Mouse (Mus musculus) right cerebral cortex, postnatal 36 days (tissue): ENCODE measurements around the gene Med18.
A peak's percentile ranks its signal among the peaks of the same experiment; 100 is the strongest.
"Not testable (repeated sequence)": the region's sequence is repeated elsewhere in the genome, so short reads cannot be mapped to it uniquely, and the experiment has no call there.

Experiments
- DNase-seq, 2 experiments: peaks; one replicate each; pipeline ENCODE4 v3.0.0; 2022; ENCODE audit warnings: low spot score in 2 of 2, mixed read lengths in 1 of 2

Med18 gene

DNA sequence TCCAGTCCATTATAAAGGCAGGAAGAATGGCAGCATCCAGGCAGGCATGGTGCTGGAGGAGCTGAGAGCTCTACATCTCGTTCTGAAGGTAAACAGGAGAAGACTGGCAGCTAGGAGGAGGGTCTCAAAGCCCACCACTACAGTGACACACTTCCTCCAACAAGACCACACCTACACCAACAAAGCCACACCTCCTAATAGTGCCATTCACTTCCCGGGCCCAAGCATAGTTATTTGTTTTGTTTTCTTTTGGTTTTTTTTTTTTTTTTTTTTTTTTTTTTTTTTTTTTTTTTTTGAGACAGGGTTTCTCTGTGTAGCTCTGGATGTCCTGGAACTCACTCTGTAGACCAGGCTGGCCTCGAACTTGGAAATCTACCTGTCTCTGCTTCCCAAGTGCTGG, 18.4 kb upstream of the Med18 start:
- not testable (repeated sequence) for DNase-seq

DNA sequence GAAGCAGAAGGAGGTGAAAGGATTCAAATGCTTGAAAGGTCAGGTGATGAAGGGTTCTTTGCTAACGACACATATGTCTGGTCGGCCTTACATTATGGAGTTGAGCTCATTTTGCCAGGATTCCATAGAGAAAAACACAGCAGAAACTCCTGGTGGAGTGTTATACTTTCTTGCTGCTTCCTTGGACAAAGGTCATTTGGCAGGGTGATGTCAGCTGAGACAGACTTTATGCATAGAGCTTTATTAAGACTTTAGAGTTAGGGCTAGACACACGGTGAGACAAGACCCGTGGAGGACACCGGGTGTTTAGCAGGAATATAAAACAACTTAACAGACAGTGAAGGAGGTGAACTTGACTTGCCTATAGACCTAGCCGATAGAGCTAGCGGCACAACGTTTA, 14.1 kb upstream of the Med18 start:
- DNase-seq, result no peak

DNA sequence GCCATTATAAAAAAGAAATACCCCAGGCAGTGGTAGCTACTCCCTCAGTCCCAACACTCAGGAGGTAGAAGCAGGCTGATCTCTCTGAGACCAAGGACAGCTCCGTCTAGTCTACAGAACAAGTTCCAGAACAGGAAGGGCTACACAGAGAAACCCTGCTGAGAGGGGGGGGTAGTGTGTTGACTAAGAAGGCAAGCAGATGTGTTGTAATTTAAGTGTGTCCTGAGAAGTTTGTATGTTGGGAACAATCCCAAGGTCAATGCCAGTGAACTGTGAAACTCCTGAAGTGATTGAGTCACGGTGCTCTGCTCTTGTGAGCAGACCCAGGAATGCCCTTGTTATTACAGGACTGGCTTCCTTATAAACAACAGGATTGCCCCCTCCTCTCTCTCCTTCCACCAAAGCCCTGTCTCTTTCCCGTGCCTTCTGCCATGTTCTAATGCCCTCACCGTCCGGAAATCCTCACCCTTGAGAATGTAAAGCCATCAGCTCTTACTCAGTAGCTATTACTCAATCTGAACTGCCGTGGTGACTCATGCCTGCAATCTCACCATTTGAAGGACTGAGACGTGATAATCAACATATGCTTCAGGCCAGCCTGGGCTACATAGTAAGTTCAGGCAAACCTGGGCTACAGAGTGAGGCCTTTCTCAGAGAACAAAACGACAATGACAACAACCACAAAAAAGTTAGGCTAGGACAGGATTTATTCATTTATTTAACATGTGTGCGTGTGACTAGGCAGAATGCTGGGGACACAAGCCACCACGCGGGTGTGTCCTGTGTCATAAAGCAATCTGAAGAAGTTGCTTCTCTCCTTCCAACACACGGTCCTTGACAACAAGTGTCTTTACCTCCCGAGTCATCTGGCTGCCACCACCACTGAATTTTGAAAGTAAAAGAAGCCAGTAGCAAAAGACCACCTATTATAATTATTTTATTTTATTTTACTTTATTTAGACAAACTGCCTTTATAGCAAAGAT, 12.5 kb upstream of the Med18 start:
- DNase-seq, result no peak

DNA sequence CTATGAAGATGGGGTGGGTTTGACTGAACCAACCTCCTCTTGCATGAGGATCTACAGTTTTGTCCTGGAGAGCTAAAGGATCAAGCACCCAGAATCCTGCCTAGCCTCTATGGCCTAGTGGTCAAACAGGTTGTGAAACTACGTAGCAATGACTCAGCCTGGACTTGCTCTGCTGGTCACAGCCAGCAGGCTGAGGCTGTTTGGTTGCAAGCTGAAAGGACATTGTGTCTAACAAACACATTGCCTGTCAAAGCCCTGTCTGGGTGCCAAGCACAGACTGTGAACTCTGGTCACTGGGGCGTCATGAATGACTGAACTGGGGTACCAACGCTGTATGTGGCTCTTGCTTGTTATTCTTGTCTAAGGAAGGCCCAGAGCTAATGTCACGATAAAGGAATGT, 10.9 kb upstream of the Med18 start:
- DNase-seq, result no peak

DNA sequence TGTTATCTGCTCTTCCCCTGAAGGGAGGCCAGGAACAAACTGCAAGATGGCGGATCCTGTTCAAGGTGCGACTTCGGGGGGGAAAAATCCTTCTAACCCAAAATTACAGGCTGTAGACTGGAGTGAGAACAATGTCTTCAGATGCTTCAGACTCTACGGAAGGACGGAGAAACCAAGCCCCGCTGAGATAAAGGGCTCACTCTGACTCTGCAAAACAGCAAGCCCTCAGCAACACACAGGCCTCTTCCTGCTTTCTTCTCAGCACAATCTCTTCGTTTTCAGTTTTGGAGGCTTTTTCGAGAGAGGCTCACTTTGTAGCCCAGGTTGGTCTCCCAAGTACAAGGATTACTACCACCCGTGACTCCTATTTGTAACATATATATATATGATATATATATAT, 9.7 kb upstream of the Med18 start:
- no peak for DNase-seq

DNA sequence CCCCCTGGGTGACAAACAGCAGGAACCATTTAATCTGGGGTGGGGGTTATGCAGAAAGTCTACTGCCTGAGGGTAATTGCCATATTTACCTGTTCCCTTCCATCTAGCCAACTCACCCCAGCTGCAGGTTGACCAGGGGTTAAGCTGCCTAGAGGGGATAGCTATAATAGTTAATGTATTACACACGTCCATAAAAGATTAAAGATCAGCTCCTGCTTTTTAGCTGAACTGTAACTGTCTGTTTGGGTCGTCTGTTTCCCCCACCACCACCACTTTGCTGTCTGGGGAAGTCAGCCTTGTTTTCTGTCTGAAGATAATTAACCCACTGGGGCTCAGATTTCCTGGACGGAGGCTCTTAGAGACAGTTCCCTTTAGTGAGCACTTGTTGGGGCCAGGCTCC, 6.2 kb upstream of the Med18 start:
- DNase-seq, result no peak

DNA sequence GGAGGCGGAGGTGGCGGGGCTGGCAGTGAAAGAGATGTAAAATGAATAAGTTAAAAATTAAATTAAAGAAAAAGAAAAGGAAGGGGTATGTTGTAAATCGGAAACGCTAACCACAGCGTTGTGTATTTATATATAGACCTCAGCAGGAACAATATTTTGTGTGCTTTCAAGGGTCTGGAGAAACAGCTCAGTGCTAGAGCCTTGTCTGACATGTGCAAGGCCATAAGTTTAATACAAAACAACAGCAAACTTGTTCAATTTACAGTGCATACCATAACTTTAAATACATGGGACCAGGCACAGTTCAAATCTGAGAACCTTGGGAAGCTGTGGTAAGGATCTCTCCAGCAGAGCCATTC, 513 bp upstream of the Med18 start:
- DNase-seq, result no peak

DNA sequence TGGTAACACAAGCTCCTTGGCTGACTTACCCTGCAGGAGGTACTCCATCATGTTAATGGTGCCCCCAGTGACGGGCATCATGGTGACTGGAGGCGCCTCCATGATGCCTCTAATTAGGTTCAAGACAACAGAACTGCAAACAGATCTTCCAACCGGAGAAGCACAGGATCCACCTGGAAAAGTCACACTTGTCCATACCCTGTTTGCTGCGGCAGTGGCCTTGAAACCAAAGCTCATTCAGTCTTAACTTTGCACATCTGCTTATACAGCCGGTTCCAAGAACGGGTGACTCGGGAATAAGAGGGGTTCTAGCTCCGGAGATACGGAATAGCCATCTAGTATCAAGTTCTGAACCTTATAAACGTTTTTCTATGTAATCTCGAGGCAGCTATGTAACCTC, 885 bp downstream of the Med18 start:
- DNase-seq, result no peak

DNA sequence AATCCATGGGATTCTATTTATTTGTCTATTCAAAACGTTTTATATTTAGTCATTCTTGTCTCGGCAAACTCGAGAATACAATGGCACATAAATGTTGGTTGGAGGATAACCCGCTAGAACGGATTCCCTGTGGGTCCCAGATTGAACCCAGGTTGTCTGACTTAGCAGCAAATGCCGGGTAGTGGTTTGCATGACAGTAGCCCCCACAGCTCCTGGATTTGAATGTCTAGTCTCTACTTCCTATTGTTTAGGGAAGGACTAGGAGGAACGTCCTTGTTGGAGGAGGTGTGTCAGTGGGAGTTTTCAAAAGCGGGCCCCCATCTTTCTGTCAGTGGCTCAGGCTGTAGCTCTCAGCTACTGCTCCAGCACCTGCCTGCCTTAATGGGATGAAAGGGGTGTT, 3.5 kb downstream of the Med18 start:
- DNase-seq, result no peak

DNA sequence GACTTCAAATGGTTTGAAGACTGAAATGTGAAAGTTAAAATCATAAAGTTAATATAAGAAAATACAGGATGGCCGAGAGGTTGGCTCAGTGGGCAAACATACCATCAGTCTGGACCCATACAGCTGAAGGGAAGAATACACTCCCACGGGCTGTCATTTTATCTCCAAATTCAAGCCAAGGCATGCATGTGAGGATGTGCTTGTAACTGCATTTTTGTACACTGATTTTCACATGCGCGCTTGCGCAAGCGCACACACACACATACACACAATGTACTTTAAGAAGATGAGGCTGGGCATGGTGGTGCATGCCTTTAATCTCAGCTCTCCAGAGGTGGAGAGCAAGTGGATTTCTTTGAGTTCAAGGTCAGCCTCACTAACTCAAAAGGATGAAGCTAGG, 8.2 kb downstream of the Med18 start:
- DNase-seq, result no peak

DNA sequence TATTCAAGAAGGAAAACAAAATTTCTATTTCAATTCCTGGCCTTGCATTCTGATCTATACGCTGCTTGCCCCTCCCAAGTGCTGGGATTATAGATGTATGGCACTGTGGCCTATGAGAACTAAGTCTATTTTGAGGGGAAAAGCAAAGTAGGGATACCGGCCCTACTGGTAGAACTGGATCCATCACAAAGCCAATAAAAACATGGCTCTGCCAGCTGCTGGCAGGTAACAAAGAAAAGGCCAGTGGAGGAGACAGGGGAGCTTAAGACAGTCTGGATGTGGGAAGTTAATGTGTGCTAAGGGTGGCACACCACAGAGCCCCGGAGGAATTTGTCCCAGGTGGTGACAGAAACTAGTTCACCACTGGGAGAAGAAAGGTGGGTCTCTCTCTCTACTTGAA, 8.6 kb downstream of the Med18 start:
- DNase-seq, result no peak

DNA sequence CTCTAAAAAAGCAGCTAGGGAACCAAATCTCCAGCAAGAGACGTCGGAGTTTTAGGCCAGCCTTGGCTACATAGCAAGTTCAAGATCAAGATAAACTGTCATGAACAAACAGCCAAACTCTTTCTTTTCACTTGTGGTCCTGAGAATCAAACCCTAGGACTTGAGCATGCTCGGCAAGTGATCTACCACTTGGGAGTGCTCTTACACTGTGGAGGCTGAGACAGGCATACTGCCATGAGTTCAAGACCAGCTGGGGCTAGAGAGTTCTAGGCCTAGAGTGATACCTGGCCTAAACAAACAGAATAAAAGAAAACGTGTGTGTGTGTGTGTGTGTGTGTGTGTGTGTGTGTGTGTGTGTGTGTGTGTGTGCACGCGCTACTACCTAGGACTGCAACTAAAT, 9.5 kb downstream of the Med18 start:
- DNase-seq, result no peak

DNA sequence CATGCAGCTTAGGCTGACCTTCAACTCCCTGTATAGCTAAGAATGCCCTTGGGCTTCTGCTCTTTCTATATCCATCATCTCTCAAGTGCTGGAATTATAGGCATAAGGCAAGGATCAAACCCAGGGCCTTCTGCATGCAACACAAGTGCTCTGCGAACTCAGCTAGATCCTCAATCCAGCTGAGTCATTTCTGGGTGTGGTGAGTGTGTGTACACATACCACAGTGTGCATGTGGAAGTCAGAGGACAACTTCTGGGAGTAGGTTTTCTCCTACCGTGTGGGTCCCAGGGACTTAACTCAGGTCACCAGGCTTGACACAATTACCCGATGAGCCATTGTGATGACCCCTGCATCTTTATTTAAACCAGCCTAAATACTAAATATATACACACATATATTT, 13.9 kb downstream of the Med18 start:
- no peak for DNase-seq

DNA sequence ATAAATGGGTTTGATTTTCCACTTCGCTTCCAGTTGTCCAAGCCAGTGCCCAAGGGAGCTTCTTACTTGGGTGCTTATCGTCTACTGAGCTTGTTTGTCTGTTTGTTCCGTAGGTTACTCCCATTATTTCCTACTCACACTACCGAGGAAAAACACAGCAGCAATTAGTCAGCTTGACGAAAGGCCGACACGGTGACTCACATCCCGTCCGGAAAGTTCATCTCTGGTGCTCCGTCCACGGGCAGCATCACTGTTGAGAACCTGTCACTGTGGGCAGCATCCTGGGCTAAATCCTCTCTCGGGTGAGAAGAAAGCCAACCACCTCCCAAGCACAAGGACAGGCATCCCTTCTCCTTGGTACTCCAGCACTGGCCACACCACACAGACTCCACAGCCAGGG, 17.6 kb downstream of the Med18 start:
- DNase-seq, result no peak

DNA sequence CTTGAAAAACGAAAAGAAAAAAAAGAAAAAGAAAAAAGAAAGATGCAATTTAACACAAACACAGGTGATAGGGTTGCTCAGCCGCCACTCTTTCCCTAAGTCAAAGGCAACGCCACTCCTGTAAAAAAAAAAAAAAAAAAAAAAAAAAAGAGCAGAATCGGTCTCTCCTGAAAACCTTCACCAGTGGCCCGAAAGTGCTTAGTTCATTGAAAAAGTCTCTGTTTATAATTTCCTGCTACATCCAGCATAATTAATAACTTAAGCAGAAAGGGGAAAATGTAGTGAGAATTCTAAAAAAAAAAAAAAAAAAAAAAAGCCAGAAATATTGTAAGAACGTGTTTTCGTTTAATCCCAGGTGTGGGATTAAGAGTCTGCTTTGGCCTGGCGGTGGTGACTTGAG, 19.2 kb downstream of the Med18 start:
- no peak for DNase-seq

DNA sequence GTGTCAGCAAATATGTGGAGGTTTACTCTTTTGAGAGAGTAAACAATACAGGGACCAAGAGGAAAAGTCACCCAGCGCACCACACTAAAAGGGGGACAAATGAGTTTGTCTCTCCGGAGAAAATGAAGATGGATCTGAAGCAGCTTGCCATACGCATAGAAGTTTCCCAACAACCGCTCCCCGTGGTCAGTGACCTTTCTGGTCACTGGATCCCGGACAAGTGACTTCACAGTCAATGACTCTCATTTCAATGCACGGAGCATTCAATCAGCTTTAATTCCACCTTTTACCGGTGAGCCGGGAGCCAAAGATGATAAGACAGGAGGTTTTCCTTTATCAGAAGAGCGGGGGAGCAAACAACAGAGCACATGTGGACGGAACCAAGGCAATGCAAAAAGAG, 25.9 kb downstream of the Med18 start:
- no peak for DNase-seq

DNA sequence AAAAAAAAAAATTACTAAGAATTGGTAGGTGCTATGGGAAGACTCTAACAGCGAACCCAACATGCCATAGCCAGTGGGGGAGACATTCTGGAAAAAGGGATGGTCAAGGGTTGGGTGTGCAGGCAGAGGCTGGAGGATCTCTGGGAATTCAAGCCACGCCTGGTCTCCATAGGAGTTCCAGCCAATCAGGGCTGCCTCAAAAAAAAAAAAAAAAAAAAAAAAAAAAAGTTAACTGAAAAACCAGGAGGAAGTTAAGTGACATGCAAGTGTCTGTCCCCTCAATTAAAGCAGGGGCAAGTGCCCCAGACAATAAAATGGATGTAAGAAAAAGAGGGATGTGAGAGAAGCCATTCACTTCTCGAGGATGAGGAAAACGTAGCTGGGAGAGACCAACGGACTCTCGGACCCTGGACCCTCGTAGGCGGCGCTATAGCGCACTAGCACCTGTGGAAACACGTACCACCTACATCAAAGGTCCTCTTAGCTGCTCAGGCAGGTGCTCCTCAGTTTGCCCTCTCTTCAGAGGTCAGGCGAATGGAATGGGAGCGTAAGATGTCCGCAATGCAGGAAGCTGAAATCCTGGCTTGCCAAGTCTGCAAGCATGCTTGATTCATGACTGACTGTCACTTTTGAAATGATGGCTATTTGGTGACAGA, 30.9 kb downstream of the Med18 start:
- no peak for DNase-seq

DNA sequence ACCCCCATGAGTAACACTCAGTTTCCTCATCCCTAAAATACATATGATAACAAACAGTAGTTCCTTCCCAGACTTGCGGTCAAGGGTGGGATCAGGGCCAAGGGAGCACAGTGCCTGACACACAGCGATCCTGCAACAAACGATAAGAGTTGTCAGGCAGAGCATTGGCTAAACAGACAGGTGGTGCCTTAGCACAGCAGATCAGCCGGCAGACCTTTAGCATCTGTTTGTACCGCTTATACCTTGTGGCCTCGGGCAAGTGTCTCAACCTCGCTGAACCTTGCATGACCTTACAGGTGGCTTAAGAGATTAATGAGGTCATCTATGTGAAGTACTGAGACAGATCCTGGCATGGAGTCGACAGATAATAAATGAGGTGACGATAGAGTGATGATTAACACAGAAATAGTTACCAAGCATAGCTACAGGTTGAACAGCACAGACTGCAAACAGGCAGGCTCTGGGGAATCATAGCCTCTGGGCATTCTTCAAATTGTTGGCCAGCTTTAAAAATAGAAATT, 35.6 kb downstream of the Med18 start:
- no peak for DNase-seq

DNA sequence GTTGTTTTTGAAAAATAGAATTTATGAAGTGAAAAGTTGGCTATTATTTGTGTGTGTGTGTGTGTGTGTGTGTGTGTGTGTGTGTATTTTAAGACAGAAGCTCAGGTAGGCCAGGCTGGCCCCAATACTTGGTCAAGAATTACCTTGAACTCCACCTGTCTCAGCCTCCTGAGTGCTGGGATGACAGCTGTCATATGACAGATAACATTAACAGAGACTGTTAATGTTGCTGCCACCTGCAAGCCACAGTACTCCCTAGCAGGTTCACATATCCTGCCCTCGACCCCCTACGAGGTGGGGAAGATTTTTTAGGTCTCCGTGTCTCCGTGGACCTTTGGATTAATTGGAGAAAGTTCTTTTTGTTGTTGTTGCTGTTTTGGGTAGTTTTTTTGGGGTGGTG, 36.2 kb downstream of the Med18 start:
- DNase-seq, result no peak

DNA sequence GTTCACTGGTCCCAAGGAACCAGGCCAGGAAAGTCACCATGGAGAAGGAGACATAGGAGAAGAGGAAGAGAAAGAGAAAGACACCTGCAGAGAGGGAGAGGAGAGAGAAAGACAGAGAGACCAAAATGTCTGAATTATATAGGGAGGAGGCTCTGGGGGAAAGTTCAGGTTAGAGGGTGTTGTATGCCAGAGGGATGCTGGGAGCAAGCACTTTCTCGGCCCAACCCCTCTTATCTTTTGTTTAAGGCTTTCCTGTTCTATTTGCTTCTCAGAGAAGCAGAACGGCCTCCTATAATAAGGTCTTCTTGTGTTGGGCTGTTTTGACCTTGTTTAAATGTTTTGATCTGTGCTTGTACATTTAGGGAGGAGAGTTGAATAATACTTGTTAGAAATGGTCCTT, 37.7 kb downstream of the Med18 start:
- DNase-seq, result no peak

DNA sequence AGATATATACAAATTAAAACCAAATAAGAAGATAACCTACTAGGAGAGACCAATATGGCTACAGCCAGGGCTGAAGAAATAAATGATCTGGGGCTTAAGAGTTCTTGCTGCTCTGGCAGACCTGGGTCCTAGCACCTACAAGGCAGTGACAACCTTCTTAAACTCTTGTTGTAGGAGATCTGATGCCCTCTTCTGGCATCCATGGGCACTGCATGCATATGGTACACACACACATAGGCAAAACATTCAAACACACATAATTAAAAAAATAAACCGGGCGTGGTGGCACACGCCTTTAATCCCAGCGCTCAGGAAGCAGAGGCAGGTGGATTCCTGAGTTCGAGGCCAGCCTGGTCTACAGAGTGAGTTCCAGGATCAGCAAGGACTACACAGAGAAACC, 39.0 kb downstream of the Med18 start:
- no peak for DNase-seq

DNA sequence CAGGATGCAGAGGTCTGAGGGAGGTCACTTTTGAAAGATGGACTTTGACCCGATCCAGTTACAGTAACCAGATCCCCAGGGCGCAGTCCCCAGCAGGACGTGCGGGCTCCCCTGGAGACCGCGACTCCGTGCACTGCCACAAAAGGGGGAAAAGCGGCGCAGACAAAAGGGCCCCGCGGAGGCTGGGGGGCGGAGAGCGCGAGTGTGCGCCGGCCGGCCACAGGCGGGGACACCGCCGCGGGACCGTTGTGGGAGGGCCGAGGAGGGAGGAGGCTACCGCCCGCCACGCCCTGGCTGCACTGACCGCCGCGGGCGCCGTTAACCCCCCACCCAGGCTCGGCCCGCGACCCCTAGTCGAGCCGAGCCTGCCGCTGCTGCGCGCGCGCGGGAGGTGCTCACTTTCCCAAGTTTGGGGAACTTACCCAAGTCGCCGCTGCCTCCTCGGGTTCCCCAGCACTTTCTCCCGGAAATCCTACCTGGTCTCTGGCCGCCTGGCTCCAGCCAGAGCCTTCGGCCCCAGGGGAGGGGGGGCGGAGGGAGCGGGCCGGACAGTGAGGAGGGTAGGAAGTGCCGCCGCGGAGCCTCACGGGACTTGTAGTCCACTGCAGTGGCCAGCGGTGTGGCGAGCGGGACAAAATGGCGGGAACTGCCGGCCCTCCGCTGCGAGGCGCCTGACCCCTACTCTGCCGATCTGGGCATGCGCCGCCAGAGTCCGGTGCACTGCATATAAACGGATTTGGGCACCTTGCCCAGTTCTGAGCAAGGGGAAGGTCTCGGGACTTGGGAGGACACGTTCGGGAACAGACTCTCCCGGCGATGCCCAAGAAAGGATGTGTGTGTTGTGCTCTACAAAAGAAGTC, 41.6 kb downstream of the Med18 start, which contains the start of gene Phactr4:
Phactr4 (minus strand) TSS at position 567 of the 860 bp plus-strand sequence.
- peak; percentile 89 to 90 for DNase-seq
